Mouse (Mus musculus) layer of hippocampus, adult 6 months (tissue): Measurements from ENCODE around the gene Ppef2. TPM values are rescaled to one million over a fixed set of nuclear protein-coding genes. Genes with fewer than 3 reads are reported as not detected.

Source experiments
- long read RNA-seq, 2 experiments: library from polyadenylated mRNA; unstranded; transcript quantifications; one replicate each; pipeline ENCODE4 v2.0.0; 2019 to 2020
- polyA plus RNA-seq: library from polyadenylated mRNA; unstranded; fragments of <200 nt; fragmentation: Nextera tagmentation; gene quantifications from 2 replicates; pipeline ENCODE4 v1.2.3, GENCODE M21; 2021

Ppef2 gene
- polyA plus RNA-seq, result 0.34 and 0.49 TPM in 2 replicates
- long read RNA-seq, experiment 1, result 0 reads
- long read RNA-seq, experiment 2, result 0 reads

GRCm38 (mm10) chr5:92256218-92256617, at the start of gene Ppef2:
TSS of gene Ppef2 (minus strand) at chr5:92256278.

DNA sequence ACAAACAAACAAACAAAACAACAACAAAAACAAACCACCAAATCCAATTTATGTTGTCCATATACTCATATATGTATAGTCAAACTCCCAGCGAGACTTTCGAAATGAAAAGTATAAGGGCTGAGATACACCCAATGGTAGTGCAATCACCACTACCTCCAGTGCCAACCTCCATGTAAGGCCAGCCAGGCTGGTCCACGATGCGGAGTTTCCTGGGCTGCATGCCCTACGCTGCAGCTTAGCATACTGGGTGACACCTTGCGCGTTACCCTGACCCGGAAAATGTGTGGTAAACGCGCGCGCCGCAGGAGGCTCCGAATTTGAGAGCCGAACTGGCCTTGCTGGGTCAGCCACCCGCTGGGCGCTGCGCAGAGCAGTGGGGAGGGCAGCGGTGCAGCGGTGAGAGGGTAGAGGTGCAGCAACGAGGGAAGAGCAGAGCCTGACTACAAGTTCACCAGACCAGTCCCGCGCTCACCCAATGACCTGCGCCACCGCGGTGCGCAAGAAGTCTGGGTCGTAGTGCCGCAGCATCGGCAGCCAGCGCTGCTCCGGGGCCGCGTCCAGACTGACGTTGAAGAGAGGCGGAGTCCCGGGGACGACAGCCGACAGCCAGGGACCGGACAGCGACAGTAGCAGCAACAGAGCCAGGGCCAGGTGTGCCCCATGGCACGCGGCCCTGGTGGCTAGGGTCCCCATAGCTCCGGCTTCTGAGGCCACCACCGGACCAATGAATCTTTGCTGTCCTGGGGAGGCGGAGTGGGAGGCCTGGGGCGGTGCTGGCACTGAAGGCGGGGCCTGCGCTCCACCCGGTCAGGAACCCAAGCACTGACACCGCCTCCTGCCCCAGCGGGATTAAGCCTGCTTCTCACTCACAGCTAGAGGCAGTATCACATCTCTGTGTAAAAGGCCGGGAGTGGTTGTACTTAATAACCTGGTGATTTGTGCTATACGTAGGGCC, 21.6 kb upstream of the Ppef2 start, which contains the start of gene Naaa:
Gene Naaa (minus strand): TSS at position 734 of the 958 bp plus-strand sequence.

GRCm38 (mm10) chr5:92215308-92215707, 40.8 kb downstream of the Ppef2 start, which contains the start of gene U90926:
TSS of gene U90926 (minus strand) at chr5:92215408.

Other genes with a start within 250 kb of the Ppef2 start
- gene Cdkl2, start 212.4 kb downstream of the Ppef2 start, polyA plus RNA-seq, result 15.3 and 16.8 TPM in 2 replicates
- 282 and 297 TPM in 2 replicates for gene G3bp2, start 172.6 kb downstream of the Ppef2 start, polyA plus RNA-seq
- gene Uso1, start 118.3 kb downstream of the Ppef2 start, polyA plus RNA-seq, result 13.7 and 14.1 TPM in 2 replicates
- gene U90926, start 40.9 kb downstream of the Ppef2 start, polyA plus RNA-seq, result not detected in 2 replicates
- gene Naaa, start 21.9 kb upstream of the Ppef2 start, polyA plus RNA-seq, result 44.4 and 55.2 TPM in 2 replicates
- gene Sdad1, start 54.2 kb upstream of the Ppef2 start, polyA plus RNA-seq, result 7.7 and 8.0 TPM in 2 replicates
- not detected in 2 replicates for gene Cxcl9, start 71.8 kb upstream of the Ppef2 start, polyA plus RNA-seq
- 4.5 and 5.8 TPM in 2 replicates for gene Art3, start 75.5 kb upstream of the Ppef2 start, polyA plus RNA-seq
- gene Cxcl10, start 92.6 kb upstream of the Ppef2 start, polyA plus RNA-seq, result 1.4 and 1.5 TPM in 2 replicates
- 17.9 and 19.1 TPM in 2 replicates for gene Nup54, start 178.9 kb upstream of the Ppef2 start, polyA plus RNA-seq